Mouse (Mus musculus): ENCODE results near the gene Edem3.

DNA sequence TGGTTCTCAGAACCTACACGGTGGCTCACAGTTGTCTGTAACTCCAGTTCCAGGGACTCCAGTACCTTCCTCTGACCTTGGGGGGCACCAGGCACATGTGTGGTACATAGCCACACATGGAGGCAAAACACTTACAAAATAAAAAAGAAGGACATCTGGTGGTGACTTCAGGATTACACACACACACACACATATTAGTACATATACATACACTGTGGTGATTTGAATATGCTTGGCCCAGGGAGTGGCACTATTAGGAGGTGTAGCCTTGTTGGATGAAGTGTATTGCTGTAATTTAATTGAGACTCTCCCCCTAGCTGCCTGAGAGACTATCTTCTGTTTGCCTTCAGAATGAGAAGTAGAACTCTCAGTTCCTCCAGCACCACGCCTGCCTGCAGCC is 93.1 kb downstream of the Edem3 start:
- TF ChIP-seq CTCF (IDR thresholded peaks at IDR 0.05; ENCODE audit: extremely low read depth, insufficient read depth, insufficient read length, insufficient replicate concordance) (no peak), POLR2A (IDR thresholded peaks at IDR 0.05; ENCODE audit: low read depth, low read length) (no peak)
